Mouse (Mus musculus): ENCODE results near the gene Hsfy2. TPM values are rescaled to one million over a fixed set of nuclear protein-coding genes. Genes with fewer than 3 reads are reported as not detected.

The Hsfy2 gene
- polyA plus RNA-seq (2014; fragmentation: Illumina TruSeq; extraction: RNeasy Lipid Tissue Mini Kit (QIAGEN cat#74804); ENCODE audit: low read depth, low replicate concordance) = 386 TPM

DNA sequence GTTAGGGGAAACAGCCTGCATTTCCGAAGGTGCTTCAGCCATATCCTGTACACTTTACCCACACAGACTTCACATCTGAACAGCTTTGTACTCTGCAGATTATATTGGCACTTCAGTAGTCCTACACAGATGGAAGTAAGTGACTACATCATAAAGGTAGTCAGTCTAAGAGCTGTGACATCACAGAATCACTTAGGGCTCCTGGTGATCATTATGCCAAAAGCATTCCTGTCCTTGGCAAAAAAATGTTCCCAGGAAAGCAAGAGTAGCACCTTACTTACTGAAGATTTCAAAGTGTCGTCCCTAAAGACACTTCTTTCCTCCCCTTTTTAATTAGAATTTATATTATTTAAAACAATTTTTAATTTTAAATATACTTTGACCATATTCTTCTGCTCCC, at the start of gene Hsfy2:
TSS of gene Hsfy2 (minus strand) at position 101 of the 400 bp plus-strand sequence.

Data from testis, adult 10 weeks (tissue).